Mouse (Mus musculus) testis, adult 2 months (tissue): ENCODE results near the gene Arhgef38.

ENCODE experiments used
- CTCF ChIP-seq: fragments of 200-500 bp; IDR thresholded peaks from 2 replicates; pipeline ENCODE4 v1.5.1; 2012; ENCODE audit warnings: low read depth, mild to moderate bottlenecking, inconsistent platforms, low read length, moderate library complexity; ENCODE audit not compliant: control insufficient read depth, insufficient read depth, insufficient replicate concordance
- POLR2A ChIP-seq: fragments of 200-500 bp; IDR thresholded peaks from 2 replicates; pipeline ENCODE4 v1.6.1; 2012; ENCODE audit warnings: low read depth, mild to moderate bottlenecking, inconsistent platforms, low read length, moderate library complexity; ENCODE audit not compliant: control insufficient read depth

DNA sequence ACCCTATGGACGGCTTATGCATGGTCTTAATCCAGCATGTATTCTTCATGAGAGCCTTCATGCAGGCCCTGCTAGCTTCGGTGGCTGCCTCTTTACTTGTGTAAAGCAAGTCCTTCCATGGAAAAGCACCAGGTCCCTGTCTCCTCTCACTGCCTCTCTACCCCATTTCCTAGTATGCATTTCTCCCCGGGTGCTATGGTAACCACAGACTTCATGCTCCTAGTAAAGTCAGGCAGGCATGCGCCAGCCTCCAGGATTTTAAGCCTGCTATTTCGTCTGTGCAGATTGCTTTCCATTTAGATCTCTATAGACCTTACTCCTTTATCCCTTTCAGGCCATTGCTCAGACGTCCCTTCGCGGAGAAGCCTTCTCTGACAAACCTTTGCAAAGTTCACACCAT lies 80.1 kb downstream of the Arhgef38 start:
- no peak for TF ChIP-seq CTCF
- TF ChIP-seq POLR2A, result no peak
